9 mouse cellular contexts compared by ENCODE assay signal in genomic region chr9:41861136-41861535, GRCm38 (mm10).
A peak's percentile ranks its signal among the peaks of the same experiment; 100 is the strongest.
DNase-seq lines count a peak whose midpoint lies in the region; ATAC-seq and TF ChIP-seq lines count a peak whose summit lies in the region.
"Had no signal": no experiment of that assay in that cellular context is flagged by ENCODE, and none has a peak within 500 bp of the region (broad histone marks: within the 10 kb centered on the region; RNA-seq: fewer than 3 reads in every experiment).

No protein-coding gene starts in this region.

- 0 out of 2 replicates have a peak, but pooled peaks cover 13% of the 10 kb centered on the region for H3K4me1 ChIP-seq in kidney, postnatal 0 days (replicated peaks; ENCODE audit: insufficient read depth, low read length)
- H3K4me1 ChIP-seq in forebrain, embryonic 12.5 days = peaks cover 21% of the 10 kb centered on the region
- H3K4me1 ChIP-seq in limb, embryonic 11.5 days (ENCODE audit: control insufficient read depth, insufficient read depth, low read length) = peaks cover 30% of the 10 kb centered on the region
- peaks cover 30% of the 10 kb centered on the region for H3K4me1 ChIP-seq in stomach, embryonic 14.5 days (ENCODE audit: control insufficient read depth, insufficient read depth, low read length)
- H3K4me1 ChIP-seq: megakaryocyte, embryonic 14.5 days had no signal

- no peak for TF ChIP-seq CTCF in kidney, postnatal 0 days (IDR thresholded peaks at IDR 0.05; ENCODE audit: low read depth)

- H3K27ac ChIP-seq in kidney, postnatal 0 days = peak overlapping the region; percentile 54
- H3K27ac ChIP-seq in forebrain, embryonic 12.5 days = peak overlapping the region; percentile 78
- H3K27ac ChIP-seq in limb, embryonic 11.5 days (replicated peaks; ENCODE audit: low read depth, low read length) = peak overlapping the region; percentile 89
- H3K27ac ChIP-seq in stomach, embryonic 14.5 days (ENCODE audit: low read length) = peak overlapping the region; percentile 92

- no peak for DNase-seq in kidney, postnatal 0 days (ENCODE audit: low spot score)
- no peak for DNase-seq in kidney, postnatal 10 days
- no peak for DNase-seq in limb, embryonic 11.5 days (ENCODE audit: low spot score)
- DNase-seq in B cell, adult 2 months = no peak
- DNase-seq in kidney, postnatal 14 days = no peak

- no peaks in the 10 kb centered on the region for H3K27me3 ChIP-seq in kidney, postnatal 0 days (ENCODE audit: insufficient read depth, low read length)
- no peaks in the 10 kb centered on the region for H3K27me3 ChIP-seq in forebrain, embryonic 12.5 days
- no peaks in the 10 kb centered on the region for H3K27me3 ChIP-seq in limb, embryonic 11.5 days (ENCODE audit: control insufficient read depth, insufficient read depth, low read length)
- no peaks in the 10 kb centered on the region for H3K27me3 ChIP-seq in stomach, embryonic 14.5 days (ENCODE audit: control insufficient read depth, insufficient read depth, low read length)
- H3K27me3 ChIP-seq: megakaryocyte, embryonic 14.5 days had no signal

- 46% methylated on average over 5 of the region's 5 CpGs for WGBS in kidney, postnatal 0 days
- 48% methylated on average over 5 of the region's 5 CpGs for WGBS in forebrain, embryonic 12.5 days
- 52% methylated on average over 5 of the region's 5 CpGs for WGBS in limb, embryonic 11.5 days
- WGBS in stomach, embryonic 14.5 days = 31% methylated on average over 5 of the region's 5 CpGs

- H3K9ac ChIP-seq in kidney, postnatal 0 days (ENCODE audit: low read depth, low read length) = no peak overlapping the region
- H3K9ac ChIP-seq in forebrain, embryonic 12.5 days = 0 out of 2 replicates have a peak overlapping the region, but pooled peaks have one; percentile 22
- H3K9ac ChIP-seq in limb, embryonic 11.5 days (ENCODE audit: low read length) = no peak overlapping the region; the same call in 1 of the 2 replicates
- H3K9ac ChIP-seq in stomach, embryonic 14.5 days (replicated peaks; ENCODE audit: low read depth, low read length) = no peak overlapping the region

- no peak overlapping the region for H3K4me3 ChIP-seq in kidney, postnatal 0 days (replicated peaks; ENCODE audit: low read depth, low read length)
- H3K4me3 ChIP-seq in forebrain, embryonic 12.5 days (replicated peaks) = no peak overlapping the region
- H3K4me3 ChIP-seq in limb, embryonic 11.5 days (ENCODE audit: low read depth, low read length) = no peak overlapping the region
- H3K4me3 ChIP-seq in stomach, embryonic 14.5 days (ENCODE audit: low read depth, low read length) = no peak overlapping the region
- H3K4me3 ChIP-seq: megakaryocyte, embryonic 14.5 days had no signal

- H3K9me3 ChIP-seq in kidney, postnatal 0 days (replicated peaks; ENCODE audit: low read length) = no peaks in the 10 kb centered on the region
- H3K9me3 ChIP-seq in forebrain, embryonic 12.5 days = no peaks in the 10 kb centered on the region
- no peaks in the 10 kb centered on the region for H3K9me3 ChIP-seq in limb, embryonic 11.5 days (ENCODE audit: control insufficient read depth, low read length)
- H3K9me3 ChIP-seq in stomach, embryonic 14.5 days (ENCODE audit: control insufficient read depth, low read depth, low read length) = no peaks in the 10 kb centered on the region
- H3K9me3 ChIP-seq: megakaryocyte, embryonic 14.5 days had no signal

- no peak overlapping the region for H3K4me2 ChIP-seq in kidney, postnatal 0 days (ENCODE audit: low read length)
- H3K4me2 ChIP-seq in forebrain, embryonic 12.5 days = peak overlapping the region; percentile 27
- peak overlapping the region; percentile 4; the same call in 1 of the 2 replicates for H3K4me2 ChIP-seq in limb, embryonic 11.5 days (ENCODE audit: low read depth, severe bottlenecking)
- H3K4me2 ChIP-seq in stomach, embryonic 14.5 days (replicated peaks; ENCODE audit: low read depth, low read length) = no peak overlapping the region; the same call in 1 of the 2 replicates

- H3K36me3 ChIP-seq in kidney, postnatal 0 days (ENCODE audit: insufficient read depth, low read length) = no peaks in the 10 kb centered on the region
- H3K36me3 ChIP-seq in forebrain, embryonic 12.5 days (replicated peaks) = no peaks in the 10 kb centered on the region
- H3K36me3 ChIP-seq in limb, embryonic 11.5 days (ENCODE audit: control insufficient read depth, insufficient read depth, low read length) = no peaks in the 10 kb centered on the region
- no peaks in the 10 kb centered on the region for H3K36me3 ChIP-seq in stomach, embryonic 14.5 days (ENCODE audit: control insufficient read depth, insufficient read depth, low read length)
- H3K36me3 ChIP-seq: G1E had no signal

- no peak for ATAC-seq in kidney, postnatal 0 days (replicated peaks; ENCODE audit: low FRiP score, low read depth)
- peak; percentile 45 for ATAC-seq in forebrain, embryonic 12.5 days (ENCODE audit: low FRiP score)
- 0 out of 2 replicates have a peak, but pooled peaks have one; percentile 19 for ATAC-seq in limb, embryonic 11.5 days (ENCODE audit: insufficient number of reproducible peaks, low FRiP score, low TSS enrichment, low read depth)
- peak; percentile 29; the same call in 1 of the 2 replicates for ATAC-seq in stomach, embryonic 14.5 days (ENCODE audit: insufficient number of reproducible peaks, insufficient read depth, low FRiP score, low read depth)

Comparison
In these comparisons a context has a peak if more than half of its experiments do, and no peak if none do; other contexts are left out.
1. H3K4me2 ChIP-seq: peak in forebrain, embryonic 12.5 days (single experiment) and limb, embryonic 11.5 days (single experiment); none in kidney, postnatal 0 days (single experiment) and stomach, embryonic 14.5 days (single experiment).
2. Peak in every context shown above with its lines, with median percentiles within 50 percentile points of each other: H3K27ac ChIP-seq.